Mouse (Mus musculus) urinary bladder, postnatal 25 days (tissue): ENCODE measurements around the gene Dact1.

Source experiments
- DNase-seq: peaks from one replicate; pipeline ENCODE4 v3.0.0; 2022; ENCODE audit warnings: low spot score

The Dact1 gene

GRCm38 (mm10) chr12:71309581-71310067, at the start of gene Dact1:
Dact1 (plus strand) TSS chr12:71309884.
- peak; percentile 58 for DNase-seq

GRCm38 (mm10) chr12:71264211-71264610, 45.5 kb upstream of the Dact1 start:
- DNase-seq, result no peak

DNA sequence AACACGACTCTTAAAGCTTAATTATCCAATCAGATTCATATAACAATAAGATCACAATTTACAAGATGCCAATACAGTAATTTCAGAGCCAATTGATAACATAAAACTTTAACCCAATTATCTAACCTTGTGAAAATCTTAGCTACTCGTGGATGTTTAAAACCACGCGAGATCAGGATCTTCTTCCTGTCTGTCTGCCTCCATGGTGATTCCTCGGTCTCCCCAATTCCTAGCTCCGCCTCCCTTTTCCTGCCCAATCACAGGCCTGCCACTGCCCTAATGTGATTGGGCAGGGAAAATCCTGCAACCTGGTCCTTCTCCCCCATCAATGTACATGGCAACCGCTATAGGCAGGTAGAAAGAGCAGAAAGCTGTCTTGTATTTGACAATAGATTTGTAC, 40.3 kb upstream of the Dact1 start:
- no peak for DNase-seq

DNA sequence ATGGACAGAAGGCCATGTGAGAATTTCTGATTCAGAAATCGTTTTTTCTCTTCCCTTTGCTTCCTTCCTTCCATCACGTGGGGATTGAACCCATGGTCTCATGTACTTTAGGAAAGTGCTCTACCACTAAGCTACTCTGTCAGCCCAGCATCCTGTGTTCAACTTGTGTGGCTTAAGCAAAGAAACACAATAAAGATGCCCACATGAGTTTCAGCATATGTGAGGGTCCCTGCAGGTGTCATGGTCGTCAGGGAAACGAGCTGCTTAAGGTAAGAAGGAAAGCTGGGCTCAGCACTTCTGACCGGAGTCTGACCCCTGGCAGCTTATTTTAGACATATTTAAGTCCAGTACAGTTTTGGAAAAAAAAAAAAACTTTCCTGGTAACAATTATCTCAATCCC, 38.6 kb upstream of the Dact1 start:
- DNase-seq, result no peak

DNA sequence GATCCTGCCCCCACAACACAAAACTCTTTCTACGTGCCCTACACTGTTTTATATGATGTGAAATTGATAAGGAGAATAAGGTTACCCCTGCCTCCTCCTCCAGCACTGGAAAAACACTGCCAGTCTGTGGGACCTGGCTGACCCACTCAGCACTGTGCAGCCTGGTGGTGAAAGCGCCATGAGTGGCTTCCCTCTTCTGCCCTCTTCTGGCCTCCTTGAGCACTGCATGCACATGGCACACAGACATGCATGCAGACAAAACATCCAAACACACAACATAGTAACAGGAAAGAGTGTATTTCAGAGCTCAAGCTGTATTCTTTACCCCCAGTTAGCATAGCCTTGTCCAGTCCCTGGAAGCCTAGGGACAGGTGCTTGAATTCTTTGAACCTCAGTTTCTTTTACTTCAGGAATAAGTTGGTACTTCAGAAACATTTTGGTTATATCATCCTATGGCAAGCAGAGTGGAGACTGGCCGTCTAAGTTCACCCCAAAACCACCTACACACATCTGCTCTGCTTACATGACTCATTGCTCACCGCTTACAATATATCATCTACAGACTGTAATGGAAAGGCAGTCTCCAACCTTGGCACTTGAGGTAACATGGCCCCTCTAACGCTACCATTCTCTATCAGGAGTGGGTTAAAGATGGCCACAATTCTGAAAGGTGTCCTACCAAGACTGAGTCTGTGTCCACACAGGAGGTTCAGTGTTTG, 35.0 kb upstream of the Dact1 start:
- no peak for DNase-seq

DNA sequence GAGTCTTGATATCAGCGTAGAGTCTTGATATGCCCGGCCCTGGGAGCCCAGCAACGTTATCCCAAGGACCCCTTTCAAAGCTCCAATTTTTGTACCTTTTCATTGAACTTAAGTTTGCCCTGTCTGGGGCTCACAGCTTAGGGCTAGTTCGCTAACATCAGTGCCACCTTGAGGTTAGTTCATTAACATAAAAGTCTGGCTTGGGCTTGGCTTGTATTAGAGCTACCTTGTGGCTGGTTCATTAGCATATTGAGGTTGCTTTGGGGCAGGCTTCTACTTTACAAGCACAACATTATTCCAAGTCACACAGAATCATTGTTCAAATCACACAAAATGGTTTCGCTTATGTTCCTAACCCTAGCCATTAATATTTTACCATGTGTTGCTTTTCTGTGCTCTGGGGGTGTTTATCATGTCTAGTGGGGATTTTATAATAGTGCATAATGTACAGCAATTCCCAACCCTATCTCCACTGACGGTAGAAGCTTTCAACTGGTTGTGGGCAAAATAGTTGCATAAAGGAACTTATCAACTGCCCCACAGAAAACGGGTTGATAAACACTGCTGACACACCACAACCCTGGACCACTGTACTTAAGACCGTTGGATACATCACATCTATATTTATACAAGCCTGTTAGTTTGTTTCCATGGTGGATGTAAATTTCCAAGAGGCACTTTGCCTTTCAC, 33.6 kb upstream of the Dact1 start:
- DNase-seq, result no peak

- DNase-seq, result no peak
These were observed 30.0 kb upstream of the Dact1 start for GRCm38 (mm10) chr12:71279521-71280262.

DNA sequence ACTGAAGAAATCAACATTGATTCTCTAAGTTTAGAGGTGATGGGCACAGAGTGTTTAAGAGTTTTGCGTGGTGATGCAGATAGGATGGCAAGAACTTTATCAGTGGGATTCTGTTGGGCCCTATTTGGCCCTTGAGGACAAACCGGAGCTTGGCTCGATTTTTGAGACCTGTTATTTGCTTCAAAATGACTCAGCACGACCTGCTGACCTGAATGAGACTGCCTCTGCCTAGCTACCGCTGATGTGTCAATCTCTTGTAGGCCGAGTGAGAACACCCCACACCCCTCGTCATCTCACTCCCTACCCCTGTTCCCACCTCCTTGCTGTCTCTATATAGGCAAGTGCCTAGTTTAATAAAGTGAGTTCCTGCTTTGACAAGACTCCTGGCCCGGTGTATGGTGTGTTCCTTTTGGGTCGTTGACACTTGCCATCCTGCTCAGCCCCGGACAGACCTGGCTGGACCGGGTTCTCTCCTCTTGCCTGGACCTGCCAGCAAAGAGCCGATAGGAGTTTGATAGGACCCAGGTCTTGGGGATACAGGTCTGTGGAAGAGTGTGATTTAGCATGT, 28.4 kb upstream of the Dact1 start:
- no peak for DNase-seq

- DNase-seq, result no peak
These were observed 24.3 kb upstream of the Dact1 start for GRCm38 (mm10) chr12:71285399-71285798.

GRCm38 (mm10) chr12:71290460-71290859, 19.2 kb upstream of the Dact1 start:
- DNase-seq, result no peak

GRCm38 (mm10) chr12:71293960-71294942, 15.4 kb upstream of the Dact1 start:
- no peak for DNase-seq

- DNase-seq, result no peak
These were observed 12.7 kb upstream of the Dact1 start for GRCm38 (mm10) chr12:71296849-71297535.

DNA sequence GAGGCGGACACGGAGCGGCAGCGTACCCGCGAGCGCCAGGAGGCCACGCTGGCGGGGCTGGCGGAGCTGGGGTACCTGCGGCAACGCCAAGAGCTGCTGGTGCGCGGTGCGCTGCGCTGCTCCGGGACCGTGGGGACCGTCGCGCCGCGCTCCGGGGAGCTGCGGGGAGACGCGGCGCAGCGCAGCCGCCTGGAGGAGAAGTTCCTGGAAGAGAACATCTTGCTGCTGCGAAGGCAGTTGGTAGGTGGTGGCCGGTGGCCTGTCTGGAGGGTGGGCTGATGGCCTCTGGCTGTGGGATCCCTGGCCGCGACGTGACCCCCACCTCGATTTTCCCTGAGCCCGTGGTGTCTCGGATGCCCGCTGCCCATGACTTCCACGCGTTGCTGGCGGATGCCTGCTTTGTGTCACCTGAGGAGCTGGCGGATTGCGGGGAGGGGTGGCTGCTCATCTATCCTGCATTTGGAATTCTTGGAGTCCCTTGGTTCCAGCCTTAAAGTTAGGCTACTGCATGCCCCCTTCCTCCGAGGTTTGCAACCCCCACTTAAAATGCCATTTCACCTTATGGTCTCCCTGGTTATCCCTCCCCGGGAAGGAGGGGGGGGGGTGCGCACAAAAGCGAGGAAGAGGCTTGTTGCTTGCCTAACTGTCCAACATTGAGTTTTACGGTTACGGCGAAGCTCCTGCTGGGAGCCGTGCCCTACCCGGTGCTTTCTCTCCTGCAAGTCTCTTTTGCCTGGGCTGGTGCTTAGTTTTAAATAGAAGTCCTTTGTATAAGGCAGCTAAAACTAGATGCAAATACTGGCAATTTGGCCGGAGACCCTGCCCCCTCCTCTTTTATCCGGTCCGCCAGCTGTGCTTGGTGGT, 616 bp downstream of the Dact1 start:
- no peak for DNase-seq

- peak; percentile 15 for DNase-seq
These were observed 1.7 kb downstream of the Dact1 start for GRCm38 (mm10) chr12:71311237-71311887.

DNA sequence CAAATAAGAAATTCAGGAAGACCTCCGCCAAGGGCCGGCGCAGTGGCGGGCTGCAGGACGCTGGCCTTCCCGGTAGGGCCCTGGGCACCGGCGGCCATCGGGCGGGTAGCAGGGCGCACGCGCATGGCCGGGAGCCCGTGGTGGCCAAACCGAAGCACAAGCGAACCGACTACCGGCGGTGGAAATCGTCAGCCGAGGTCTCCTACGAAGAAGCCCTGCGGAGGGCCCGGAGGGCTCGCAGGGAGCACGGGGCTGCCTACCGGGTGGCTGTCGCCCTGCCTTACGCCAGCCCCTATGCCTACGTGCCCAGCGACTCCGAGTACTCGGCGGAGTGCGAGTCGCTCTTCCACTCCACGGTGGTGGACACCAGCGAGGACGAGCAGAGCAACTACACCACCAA, 8.6 kb downstream of the Dact1 start:
- no peak for DNase-seq

DNA sequence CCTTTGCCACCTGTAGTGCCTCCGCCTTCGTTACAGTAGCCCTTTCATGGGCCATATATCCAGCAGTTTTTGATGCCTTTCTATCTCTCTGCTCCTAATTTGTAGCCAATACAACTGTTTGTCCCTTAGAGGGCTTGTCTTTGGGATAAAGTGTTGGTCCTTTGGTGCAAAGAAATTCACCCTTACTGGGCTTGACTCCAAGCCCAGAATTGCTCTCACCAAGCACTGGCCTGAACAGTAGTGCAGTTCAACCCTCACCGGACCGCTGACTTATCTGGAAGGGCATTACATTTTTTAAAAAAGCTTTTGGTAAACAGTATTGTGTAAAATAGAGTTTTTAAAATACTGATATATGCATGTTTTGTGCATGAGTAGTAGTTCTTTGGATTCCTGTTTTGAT, 9.9 kb downstream of the Dact1 start:
- DNase-seq, result no peak

GRCm38 (mm10) chr12:71332646-71333045, 23.0 kb downstream of the Dact1 start:
- no peak for DNase-seq

- DNase-seq, result no peak
These were observed 23.9 kb downstream of the Dact1 start for GRCm38 (mm10) chr12:71333561-71333960.

DNA sequence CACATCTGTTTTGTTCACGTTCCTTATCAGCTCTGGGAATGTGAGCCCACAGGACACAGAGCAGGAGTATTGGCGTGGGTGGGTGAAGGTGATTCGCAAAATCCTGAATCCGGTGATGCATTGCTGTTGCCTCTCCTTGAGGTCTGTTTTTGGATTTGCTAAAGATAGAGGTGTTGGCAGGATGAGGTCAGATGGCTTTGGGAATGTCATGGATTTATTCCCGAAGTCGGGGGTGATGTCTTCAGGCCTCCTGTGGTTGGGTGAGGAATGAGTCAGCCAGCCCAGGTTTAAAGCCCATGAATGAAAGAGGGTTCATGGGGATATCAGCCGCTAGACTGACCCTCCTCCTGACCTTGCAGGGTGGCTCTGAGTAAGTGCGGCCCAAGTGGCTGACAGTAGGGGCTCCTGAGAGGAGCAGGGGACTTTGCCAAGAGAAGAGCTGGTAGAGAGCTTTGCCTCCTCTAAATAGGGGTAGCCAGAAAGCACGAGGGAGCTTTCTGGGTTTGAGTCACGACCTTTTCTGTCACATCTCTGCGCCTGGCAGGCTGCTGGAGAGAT, 27.4 kb downstream of the Dact1 start:
- DNase-seq, result no peak
